Mouse (Mus musculus): ENCODE data around the gene Oasl1.

DNA sequence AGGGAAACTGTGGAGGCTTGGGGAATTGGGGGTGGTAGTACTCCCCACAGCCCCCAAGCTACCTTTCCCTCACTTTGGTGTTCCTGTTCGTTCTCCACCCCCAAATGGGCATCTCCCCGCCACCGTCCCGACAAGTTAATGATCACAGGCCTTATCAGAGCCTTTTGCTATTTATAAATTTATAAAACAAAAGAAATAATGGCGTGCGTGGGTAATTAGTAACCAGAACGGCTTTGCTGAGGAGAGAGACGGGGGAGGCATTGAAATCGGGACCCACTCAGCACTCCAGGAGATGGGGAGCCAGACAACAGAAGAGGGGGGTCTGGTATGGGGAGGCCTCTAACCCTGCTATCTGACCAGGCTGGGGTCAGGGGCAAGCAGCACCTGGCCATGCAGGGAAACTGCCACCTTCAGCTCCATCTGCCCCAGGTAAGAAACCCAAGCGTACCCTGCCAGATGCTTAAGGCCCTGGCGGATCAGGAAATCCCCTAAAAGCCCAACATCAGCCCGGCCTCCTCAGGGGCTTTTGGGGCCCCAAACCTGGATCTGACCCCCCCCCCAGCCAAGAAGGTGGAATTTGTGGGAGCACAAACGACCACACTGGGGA, 46.7 kb downstream of the Oasl1 start:
- no peak for TF ChIP-seq POLR2A (IDR thresholded peaks at IDR 0.05; ENCODE audit: borderline replicate concordance, extremely low read depth, insufficient read depth, insufficient read length, poor library complexity, severe bottlenecking)
- TF ChIP-seq CTCF (IDR thresholded peaks at IDR 0.05; ENCODE audit: borderline replicate concordance, extremely low read depth, insufficient read depth, insufficient read length): no peak
